Mouse (Mus musculus) cerebellum, postnatal 36 days (tissue): ENCODE measurements around the gene Ugt1a1.

Source experiments
- DNase-seq, 2 experiments: peaks; one replicate each; pipeline ENCODE4 v3.0.0; 2021 to 2022; ENCODE audit warnings: mixed read lengths in 2 of 2

Ugt1a1 gene

GRCm38 (mm10) chr1:88259643-88260024 lies 47.9 kb downstream of the Ugt1a1 start:
- DNase-seq = no peak

- no peak for DNase-seq
Measured at GRCm38 (mm10) chr1:88260114-88260513, 48.4 kb downstream of the Ugt1a1 start.

- no peak for DNase-seq
Measured at GRCm38 (mm10) chr1:88260604-88261377, 49.0 kb downstream of the Ugt1a1 start.

- no peak for DNase-seq
Measured at GRCm38 (mm10) chr1:88261706-88262105, 49.9 kb downstream of the Ugt1a1 start.

GRCm38 (mm10) chr1:88262255-88262654 lies 50.5 kb downstream of the Ugt1a1 start:
- DNase-seq = no peak

- DNase-seq = no peak
Measured at GRCm38 (mm10) chr1:88262961-88263360, 51.2 kb downstream of the Ugt1a1 start.

- DNase-seq = no peak
Measured at GRCm38 (mm10) chr1:88263778-88264177, 52.0 kb downstream of the Ugt1a1 start.

GRCm38 (mm10) chr1:88264237-88264868 lies 52.6 kb downstream of the Ugt1a1 start:
- DNase-seq = no peak

- no peak for DNase-seq
Measured at GRCm38 (mm10) chr1:88264869-88265240, 53.1 kb downstream of the Ugt1a1 start.

GRCm38 (mm10) chr1:88266123-88266522 lies 54.4 kb downstream of the Ugt1a1 start:
- no peak for DNase-seq

- no peak for DNase-seq
Measured at GRCm38 (mm10) chr1:88267489-88267888, 55.7 kb downstream of the Ugt1a1 start.

GRCm38 (mm10) chr1:88268070-88268469 lies 56.3 kb downstream of the Ugt1a1 start:
- DNase-seq = no peak
